Mouse (Mus musculus) bone marrow, adult 2 months (tissue): ENCODE measurements at regions not wholly inside any gene's neighbourhood (a gene's known extent, or its start where the extent isn't known, plus 50 kb on each side); places are given as distances from the start of the nearest gene placed in this dataset.

Experiments used
- CTCF ChIP-seq: fragments of 200-500 bp; IDR thresholded peaks from 2 replicates; pipeline ENCODE4 v1.5.1; 2011; ENCODE audit warnings: low read length, control low read depth; ENCODE audit not compliant: control insufficient read depth, insufficient read depth
- POLR2A ChIP-seq: fragments of 200-500 bp; IDR thresholded peaks from 2 replicates; pipeline ENCODE4 v1.6.1; 2011; ENCODE audit warnings: low read depth, mild to moderate bottlenecking, control low read depth, low read length, borderline replicate concordance; ENCODE audit not compliant: control insufficient read depth

- TF ChIP-seq POLR2A (no peak), CTCF (no peak)
These were observed 159.3 kb upstream of the Mast4 start for GRCm38 (mm10) chr13:103493567-103493966.
